Mouse (Mus musculus) embryonic facial prominence, embryonic 10.5 days (tissue): ENCODE measurements around the gene Vmn1r63. TPM values are rescaled to one million over a fixed set of nuclear protein-coding genes. Genes with fewer than 3 reads are reported as not detected.
"Not testable (repeated sequence)": the region's sequence is repeated elsewhere in the genome, so short reads cannot be mapped to it uniquely, and the experiment has no call there.

Experiments used
- DNase-seq: peaks from one replicate; pipeline ENCODE4 v3.0.0-alpha.2; 2017; ENCODE audit warnings: low spot score
- H3K27ac ChIP-seq: fragments of 300-500 bp; sonication (generic); replicated peaks from 2 replicates; pipeline ENCODE4 v1.5.1; 2016; ENCODE audit warnings: mild to moderate bottlenecking
- H3K27me3 ChIP-seq: fragments of 300-500 bp; sonication (generic); replicated peaks from 2 replicates; pipeline ENCODE4 v1.6.1; 2016; ENCODE audit warnings: low read depth, mild to moderate bottlenecking; ENCODE audit not compliant: poor library complexity, severe bottlenecking
- H3K36me3 ChIP-seq: fragments of 300-500 bp; sonication (generic); replicated peaks from 2 replicates; pipeline ENCODE4 v1.6.1; 2016; ENCODE audit warnings: mild to moderate bottlenecking, moderate library complexity
- H3K4me1 ChIP-seq: fragments of 300-500 bp; sonication (generic); 2 replicates; pipeline ENCODE4 v1.6.1; 2016
- H3K4me3 ChIP-seq: fragments of 300-500 bp; sonication (generic); 2 replicates; pipeline ENCODE4 v1.5.1; 2016; ENCODE audit warnings: mild to moderate bottlenecking, moderate library complexity
- H3K9me3 ChIP-seq: fragments of 300-500 bp; sonication (generic); 2 replicates; pipeline ENCODE4 v1.6.1; 2016; ENCODE audit warnings: mild to moderate bottlenecking
- whole genome bisulfite sequencing: fragments of 180-500 bp; shearing (Covaris S2); methylation state at CpG from one replicate; pipeline ENCODE4 v1.1.7; 2016; 5-methylcytosine and 5-hydroxymethylcytosine counted together
- polyA plus RNA-seq: library from polyadenylated mRNA; unstranded; fragments of >200 nt; fragmentation: Nextera tagmentation; extraction: Ambion mirVana; gene quantifications from 2 replicates; pipeline ENCODE4 v1.2.1, GENCODE M21; 2016

Vmn1r63 gene
- polyA plus RNA-seq = not detected in 2 replicates

DNA sequence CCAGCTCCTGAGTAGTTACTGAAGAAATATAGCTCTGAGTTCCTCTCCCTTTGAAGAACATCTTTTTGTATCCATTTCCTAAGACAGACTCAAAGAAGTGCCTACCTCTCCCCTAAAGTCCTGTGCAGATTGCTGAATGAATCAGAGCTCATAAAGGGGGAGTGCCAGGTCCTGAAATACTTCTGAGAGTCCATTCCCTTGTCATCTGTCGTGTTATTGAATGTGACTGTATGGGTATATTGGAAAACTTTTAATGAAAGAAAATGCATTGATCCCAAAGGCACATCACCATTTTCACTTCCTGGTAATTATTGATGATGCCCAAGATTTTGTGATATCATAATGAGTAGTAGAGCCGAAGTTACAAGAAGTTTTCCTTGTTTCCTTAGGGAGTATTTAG is at the start of gene Vmn1r63:
Gene Vmn1r63 (minus strand): TSS at position 101 of the 400 bp plus-strand sequence.
- no CpG with 5 or more reads among the region's 2 CpGs for WGBS
- H3K27me3 ChIP-seq, H3K36me3 ChIP-seq, H3K27ac ChIP-seq, H3K4me1 ChIP-seq, DNase-seq, H3K4me3 ChIP-seq, H3K9me3 ChIP-seq: not testable (repeated sequence)

Other genes starting within 250 kb of the Vmn1r63 start
- not detected in 2 replicates for gene Vmn1r61, start 192.2 kb downstream of the Vmn1r63 start, polyA plus RNA-seq
- gene Vmn1r62, start 131.8 kb downstream of the Vmn1r63 start, polyA plus RNA-seq = not detected in 2 replicates
- gene Vmn1r64, start 79.1 kb upstream of the Vmn1r63 start, polyA plus RNA-seq = not detected in 2 replicates
- gene Vmn1r65, start 205.6 kb upstream of the Vmn1r63 start, polyA plus RNA-seq = not detected in 2 replicates
- gene Nlrp4c, start 239.7 kb upstream of the Vmn1r63 start, polyA plus RNA-seq = 0.05 TPM in 1 of 2 replicates, not detected in the other